Mouse (Mus musculus) urinary bladder, postnatal 4 days (tissue): Measurements from ENCODE around the gene Cplx3.

Experiments used
- DNase-seq, 2 experiments: peaks; one replicate each; pipeline ENCODE4 v3.0.0; 2021 to 2022; ENCODE audit warnings: low spot score in 2 of 2

Cplx3 gene

GRCm38 (mm10) chr9:57606139-57606851 lies at the start of gene Cplx3:
Cplx3 (minus strand) TSS chr9:57606281.
- peak in 1 of 2 experiments; percentile 76 for DNase-seq

GRCm38 (mm10) chr9:57655749-57656148 lies 49.7 kb upstream of the Cplx3 start:
- peak; percentile 86 to 97 for DNase-seq

- no peak for DNase-seq
Measured at GRCm38 (mm10) chr9:57654966-57655365, 48.9 kb upstream of the Cplx3 start.

GRCm38 (mm10) chr9:57653283-57653682 lies 47.2 kb upstream of the Cplx3 start, which contains the start of gene Csk:
Csk (minus strand) TSS chr9:57653631.
- DNase-seq = no peak

- no peak for DNase-seq
Measured at GRCm38 (mm10) chr9:57652855-57653254, 46.8 kb upstream of the Cplx3 start.

- no peak for DNase-seq
Measured at GRCm38 (mm10) chr9:57652351-57652750, 46.3 kb upstream of the Cplx3 start.

GRCm38 (mm10) chr9:57650786-57651311 lies 44.8 kb upstream of the Cplx3 start:
- DNase-seq = no peak

- no peak for DNase-seq
Measured at GRCm38 (mm10) chr9:57650130-57650785, 44.2 kb upstream of the Cplx3 start.

GRCm38 (mm10) chr9:57647286-57648108 lies 41.4 kb upstream of the Cplx3 start:
- DNase-seq = no peak

GRCm38 (mm10) chr9:57646551-57647103 lies 40.5 kb upstream of the Cplx3 start:
- DNase-seq = no peak

GRCm38 (mm10) chr9:57644944-57645893 lies 39.1 kb upstream of the Cplx3 start:
- DNase-seq = peak; percentile 93

- no peak for DNase-seq
Measured at GRCm38 (mm10) chr9:57644442-57644943, 38.4 kb upstream of the Cplx3 start.

GRCm38 (mm10) chr9:57643856-57644180 lies 37.7 kb upstream of the Cplx3 start:
- peak in 1 of 2 experiments; percentile 16 for DNase-seq

- DNase-seq = no peak
Measured at GRCm38 (mm10) chr9:57643169-57643855, 37.2 kb upstream of the Cplx3 start.

GRCm38 (mm10) chr9:57641775-57642550 lies 35.9 kb upstream of the Cplx3 start:
- DNase-seq = no peak

- no peak for DNase-seq
Measured at GRCm38 (mm10) chr9:57641022-57641421, 34.9 kb upstream of the Cplx3 start.

GRCm38 (mm10) chr9:57640384-57640783 lies 34.3 kb upstream of the Cplx3 start:
- DNase-seq = peak in 1 of 2 experiments; percentile 60

- no peak for DNase-seq
Measured at GRCm38 (mm10) chr9:57639661-57640328, 33.7 kb upstream of the Cplx3 start.
